Mouse (Mus musculus) heart, adult 9 months (tissue): ENCODE results near the gene Cd2.

Experiments used
- DNase-seq, 2 experiments: peaks; one replicate each; pipeline ENCODE4 v3.0.0; 2022; ENCODE audit warnings: low spot score in 2 of 2

Gene Cd2

GRCm38 (mm10) chr3:101293571-101294135, 5.9 kb upstream of the Cd2 start:
- DNase-seq = peak in 1 of 2 experiments; percentile 51

- DNase-seq = peak in 1 of 2 experiments; percentile 36
These were observed 4.9 kb upstream of the Cd2 start for GRCm38 (mm10) chr3:101292611-101293010.

- no peak for DNase-seq
These were observed 3.1 kb upstream of the Cd2 start for GRCm38 (mm10) chr3:101290587-101291520.

- no peak for DNase-seq
These were observed 2.3 kb upstream of the Cd2 start for GRCm38 (mm10) chr3:101290036-101290435.

- DNase-seq = no peak
These were observed 1.7 kb upstream of the Cd2 start for GRCm38 (mm10) chr3:101289406-101289805.

- DNase-seq = no peak
These were observed 1.1 kb downstream of the Cd2 start for GRCm38 (mm10) chr3:101286336-101287325.

- DNase-seq = no peak
These were observed 1.9 kb downstream of the Cd2 start for GRCm38 (mm10) chr3:101285851-101286250.

GRCm38 (mm10) chr3:101285021-101285615, 2.6 kb downstream of the Cd2 start:
- no peak for DNase-seq

GRCm38 (mm10) chr3:101283869-101284706, 3.7 kb downstream of the Cd2 start:
- DNase-seq = no peak

GRCm38 (mm10) chr3:101283441-101283840, 4.3 kb downstream of the Cd2 start:
- DNase-seq = no peak

GRCm38 (mm10) chr3:101282556-101283180, 5.1 kb downstream of the Cd2 start:
- DNase-seq = no peak

- no peak for DNase-seq
These were observed 5.9 kb downstream of the Cd2 start for GRCm38 (mm10) chr3:101281841-101282240.

GRCm38 (mm10) chr3:101280348-101281311, 7.1 kb downstream of the Cd2 start:
- peak; percentile 86 for DNase-seq

GRCm38 (mm10) chr3:101279561-101279960, 8.2 kb downstream of the Cd2 start:
- no peak for DNase-seq

- DNase-seq = no peak
These were observed 9.3 kb downstream of the Cd2 start for GRCm38 (mm10) chr3:101278396-101278795.

- no peak for DNase-seq
These were observed 9.9 kb downstream of the Cd2 start for GRCm38 (mm10) chr3:101277830-101278229.

- no peak for DNase-seq
These were observed 11.0 kb downstream of the Cd2 start for GRCm38 (mm10) chr3:101276501-101277320.
